Mouse (Mus musculus): ENCODE measurements around the gene Adgrl1.
"Not testable (repeated sequence)": the region's sequence is repeated elsewhere in the genome, so short reads cannot be mapped to it uniquely, and the experiment has no call there.

Adgrl1 gene

GRCm38 (mm10) chr8:83955106-83955957 lies 55.4 kb downstream of the Adgrl1 start, which contains the start of the genes Gm10644 and Asf1b:
TSS of gene Gm10644 (minus strand) at chr8:83955205.
TSS of gene Asf1b (plus strand) at chr8:83955507.
- DNase-seq (ENCODE audit: low spot score): peak; percentile 97

DNA sequence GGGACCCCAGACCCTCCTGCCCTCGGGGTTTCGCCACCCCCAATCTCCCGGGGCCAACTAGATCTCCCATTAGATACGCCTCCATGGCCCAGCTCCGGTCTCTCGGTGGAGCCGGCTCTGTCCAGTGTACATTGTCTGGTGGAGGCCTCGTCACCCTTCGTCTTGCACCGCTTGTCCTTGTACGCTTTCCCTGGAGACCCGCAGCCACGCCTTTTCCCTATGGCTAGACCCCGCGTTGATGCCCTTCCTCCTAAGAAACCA lies 56.0 kb downstream of the Adgrl1 start:
- DNase-seq (ENCODE audit: low spot score): no peak

GRCm38 (mm10) chr8:83956789-83957188 lies 56.9 kb downstream of the Adgrl1 start:
- no peak for DNase-seq (ENCODE audit: low spot score)

- no peak for DNase-seq (ENCODE audit: low spot score)
Observed at GRCm38 (mm10) chr8:83964015-83964765, 64.3 kb downstream of the Adgrl1 start.

DNA sequence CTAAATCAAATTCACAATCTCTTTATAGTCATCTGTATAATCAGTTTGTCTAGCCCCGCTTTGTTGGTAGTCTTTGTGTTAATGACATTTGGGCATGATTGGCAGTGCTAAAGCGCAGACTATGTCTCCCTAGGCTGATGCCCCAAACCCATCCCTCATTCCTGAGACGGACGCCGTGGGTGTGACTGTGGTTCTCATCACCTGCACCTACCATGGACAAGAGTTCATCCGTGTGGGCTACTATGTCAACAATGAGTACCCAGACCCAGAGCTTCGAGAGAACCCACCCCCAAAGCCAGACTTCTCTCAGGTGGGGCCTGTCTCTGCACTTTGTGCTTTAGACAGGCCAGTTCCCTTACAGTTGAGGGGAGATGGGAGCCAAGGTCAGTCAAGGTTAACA lies 67.8 kb downstream of the Adgrl1 start:
- no peak for DNase-seq (ENCODE audit: low spot score)

DNA sequence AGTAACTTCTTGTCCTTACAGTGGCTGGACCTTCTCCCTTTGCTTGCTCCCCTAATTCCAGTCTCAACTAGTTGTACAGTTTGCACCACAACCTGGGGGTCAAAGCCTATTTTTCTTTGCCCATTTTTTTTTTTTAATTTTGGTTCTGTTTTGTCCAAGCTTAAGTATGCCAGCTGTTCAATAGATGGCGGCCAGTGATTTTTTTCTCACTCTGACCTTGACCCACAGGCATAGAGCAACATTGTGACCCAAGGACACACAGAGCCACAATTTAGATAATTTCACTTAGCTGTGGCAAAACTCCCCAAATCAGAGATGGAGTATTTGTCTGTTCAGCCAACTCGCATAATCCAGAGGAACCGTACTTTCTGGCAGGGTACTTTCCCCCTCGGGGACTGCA lies 71.2 kb downstream of the Adgrl1 start:
- DNase-seq (ENCODE audit: low spot score): no peak

DNA sequence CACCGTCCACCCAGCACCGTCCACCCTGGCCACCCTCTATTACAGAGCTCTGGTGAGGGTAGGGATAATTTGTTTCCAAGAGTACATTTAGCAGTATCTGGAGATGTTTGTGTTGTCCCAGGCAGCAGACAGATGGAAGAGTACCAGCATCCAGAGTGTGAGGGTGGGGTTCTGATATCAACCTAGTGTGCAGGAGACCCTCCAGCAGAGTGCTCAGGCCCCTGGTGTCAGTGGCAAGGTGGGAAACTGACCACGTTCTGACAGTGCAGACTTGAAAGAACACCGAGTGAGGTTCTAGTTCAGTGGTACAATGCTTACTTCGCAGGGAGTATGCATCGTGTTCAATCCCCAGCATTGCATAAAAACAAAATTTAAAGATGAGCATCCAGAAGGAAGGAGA lies 71.8 kb downstream of the Adgrl1 start:
- no peak for DNase-seq (ENCODE audit: low spot score)

GRCm38 (mm10) chr8:83972150-83973120 lies 72.5 kb downstream of the Adgrl1 start, which contains the start of gene Prkaca:
TSS of gene Prkaca (plus strand) at chr8:83972993.
- peak; percentile 96 for DNase-seq (ENCODE audit: low spot score)

GRCm38 (mm10) chr8:83973161-83974031 lies 73.5 kb downstream of the Adgrl1 start:
- DNase-seq (ENCODE audit: low spot score): no peak

GRCm38 (mm10) chr8:83974521-83974920 lies 74.6 kb downstream of the Adgrl1 start:
- DNase-seq (ENCODE audit: low spot score): no peak

DNA sequence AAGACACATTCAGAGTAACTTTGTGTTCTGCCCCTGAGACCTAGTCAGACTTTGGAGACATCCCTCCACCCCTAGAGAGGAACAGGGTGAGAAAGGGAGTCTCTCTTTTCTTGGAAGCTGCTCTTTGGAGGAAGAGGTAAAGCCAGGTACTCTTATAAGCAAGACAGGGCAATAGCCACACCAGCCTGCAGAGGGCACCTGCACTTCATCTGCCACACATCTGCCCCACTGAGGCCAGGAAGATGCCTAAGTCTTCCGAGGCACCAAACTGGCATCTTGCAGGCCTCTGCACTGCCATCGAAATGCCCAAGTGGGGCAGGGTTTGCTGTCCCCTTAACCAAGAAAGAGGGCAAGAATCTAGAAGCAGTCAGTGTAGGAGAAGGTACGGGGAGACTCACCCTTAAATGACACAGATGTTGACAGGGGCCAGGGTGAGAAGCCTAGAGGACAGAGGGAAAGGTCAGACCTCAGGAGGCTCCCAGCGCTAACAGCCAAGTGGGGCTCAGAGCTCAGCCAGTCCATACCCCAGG lies 76.3 kb downstream of the Adgrl1 start:
- no peak for DNase-seq (ENCODE audit: low spot score)

- DNase-seq (ENCODE audit: low spot score): no peak
Observed at GRCm38 (mm10) chr8:83976779-83977350, 77.0 kb downstream of the Adgrl1 start.

GRCm38 (mm10) chr8:83977646-83978045 lies 77.7 kb downstream of the Adgrl1 start:
- no peak for DNase-seq (ENCODE audit: low spot score)

DNA sequence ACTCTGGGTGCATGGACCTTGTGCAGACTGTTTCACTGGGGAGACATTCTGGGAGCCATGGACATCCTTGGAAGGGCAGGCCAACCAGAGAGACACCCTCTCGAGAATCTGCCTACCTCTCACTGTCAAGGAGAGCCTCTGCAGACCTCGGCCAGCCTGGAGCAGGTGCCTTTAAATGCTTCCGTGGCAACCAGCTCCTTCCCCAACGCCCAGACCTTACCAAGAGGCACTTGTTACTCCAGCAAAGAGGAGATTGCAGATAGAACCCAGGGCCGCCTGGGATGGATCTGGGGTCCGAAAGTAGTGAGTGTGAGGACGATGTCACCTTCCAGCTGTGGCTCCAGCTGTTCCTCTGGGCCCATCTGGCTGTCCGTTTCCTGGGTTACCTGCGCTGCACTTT lies 78.3 kb downstream of the Adgrl1 start:
- DNase-seq (ENCODE audit: low spot score): no peak

DNA sequence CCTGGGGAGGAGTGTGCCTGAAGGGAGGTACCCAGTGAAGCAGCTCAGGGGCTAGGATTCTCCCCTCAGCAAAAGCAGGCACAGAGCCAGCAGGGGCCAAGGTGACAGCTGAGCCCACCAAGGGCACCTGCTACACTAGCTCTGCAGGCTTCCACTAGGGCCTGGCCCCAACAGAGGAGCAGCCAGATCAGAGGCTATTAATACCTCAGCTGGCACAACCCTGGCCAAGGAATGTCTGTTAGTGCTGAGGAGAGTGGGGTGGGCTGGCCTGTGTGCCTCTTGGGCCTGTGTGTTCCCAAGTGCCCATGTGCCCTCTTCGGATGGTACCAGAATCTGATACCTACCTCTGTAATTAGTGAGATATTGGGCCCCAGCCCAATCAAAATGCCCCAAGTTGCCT lies 80.3 kb downstream of the Adgrl1 start:
- DNase-seq (ENCODE audit: low spot score): no peak

DNA sequence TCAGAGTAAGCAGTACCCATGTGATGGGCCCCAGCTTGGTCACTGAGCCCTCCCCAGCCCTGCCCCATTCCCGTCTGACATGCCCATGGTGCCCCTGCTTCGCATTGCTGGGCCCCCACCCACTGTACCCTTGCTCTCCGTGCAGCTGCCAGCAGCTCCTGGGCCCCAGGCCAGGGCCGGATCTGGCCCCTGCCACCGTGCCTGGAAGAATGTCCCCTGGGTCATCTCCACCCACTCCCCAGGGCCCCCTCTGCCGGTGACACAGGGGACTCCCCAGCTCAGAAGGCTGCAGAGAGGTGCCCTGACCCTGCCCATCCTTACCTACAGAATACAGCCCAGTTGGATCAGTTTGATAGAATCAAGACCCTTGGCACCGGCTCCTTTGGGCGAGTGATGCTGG lies 80.9 kb downstream of the Adgrl1 start:
- no peak for DNase-seq (ENCODE audit: low spot score)

GRCm38 (mm10) chr8:83981533-83981932 lies 81.6 kb downstream of the Adgrl1 start:
- DNase-seq (ENCODE audit: low spot score): no peak

DNA sequence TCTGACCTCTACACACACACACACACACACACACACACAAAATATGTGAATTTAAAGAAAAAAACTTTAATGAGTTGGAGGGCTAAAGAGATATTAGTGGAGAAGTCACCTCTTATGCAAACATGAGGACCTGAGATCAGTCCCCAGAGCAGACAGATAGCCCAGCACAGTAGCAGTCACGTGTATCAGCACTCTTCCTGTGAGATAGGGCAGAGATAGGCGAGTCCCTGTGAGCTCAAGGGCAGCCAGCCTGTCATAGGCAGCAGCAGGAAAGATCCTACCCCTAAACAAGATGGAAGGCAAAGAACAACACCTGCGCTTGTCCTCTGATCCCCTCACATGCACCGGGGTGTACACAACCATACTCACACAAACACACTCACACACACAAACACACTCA lies 82.5 kb downstream of the Adgrl1 start:
- no peak for DNase-seq (ENCODE audit: low spot score)

DNA sequence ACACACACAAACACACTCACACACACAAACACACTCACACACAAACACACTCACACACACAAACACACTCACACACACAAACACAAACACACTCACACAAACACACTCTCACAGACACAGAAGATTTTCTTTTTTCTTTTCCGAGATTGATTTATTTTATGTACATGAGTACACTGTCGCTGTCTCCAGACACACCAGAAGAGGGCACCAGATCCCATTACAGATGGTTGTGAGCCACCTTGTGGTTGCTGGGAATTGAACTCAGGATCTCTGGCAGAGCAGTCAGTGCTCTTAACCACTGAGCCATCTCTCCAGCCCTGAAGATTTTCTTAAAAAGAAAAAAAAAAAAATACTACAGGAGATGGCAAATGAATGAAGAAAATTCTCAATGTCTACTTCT lies 83.3 kb downstream of the Adgrl1 start:
- not testable (repeated sequence) for DNase-seq (ENCODE audit: low spot score)

DNA sequence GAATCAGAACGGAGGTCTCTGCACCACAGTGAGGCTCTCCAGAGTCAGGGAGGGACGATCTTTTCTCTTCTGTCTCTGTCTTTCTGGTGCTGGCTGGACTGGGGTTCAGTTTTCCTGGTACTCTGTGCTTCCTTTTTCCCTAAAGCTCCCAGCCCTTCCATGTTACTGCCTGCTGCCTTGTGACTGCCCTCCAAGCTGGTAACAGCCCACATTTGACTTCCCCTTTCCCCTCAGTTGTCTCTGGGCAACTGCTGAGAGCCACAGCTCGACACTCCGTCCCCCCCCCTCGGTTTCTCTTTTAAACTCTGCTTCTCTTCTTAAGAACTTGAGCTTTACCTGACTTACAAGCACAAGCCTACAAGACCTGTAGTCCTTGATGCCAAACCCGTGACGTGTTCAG lies 89.3 kb downstream of the Adgrl1 start:
- DNase-seq (ENCODE audit: low spot score): no peak

- no peak for DNase-seq (ENCODE audit: low spot score)
Observed at GRCm38 (mm10) chr8:83990170-83990569, 90.3 kb downstream of the Adgrl1 start.

All from layer of hippocampus, adult 9-10 months (tissue).